Mouse (Mus musculus): ENCODE results near the gene Etaa1. TPM values are rescaled to one million over a fixed set of nuclear protein-coding genes. Genes with fewer than 3 reads are reported as not detected.

The Etaa1 gene
- 17.5 and 17.6 TPM in 2 replicates for polyA plus RNA-seq (2016; fragmentation: Nextera tagmentation; extraction: Ambion mirVana)

DNA sequence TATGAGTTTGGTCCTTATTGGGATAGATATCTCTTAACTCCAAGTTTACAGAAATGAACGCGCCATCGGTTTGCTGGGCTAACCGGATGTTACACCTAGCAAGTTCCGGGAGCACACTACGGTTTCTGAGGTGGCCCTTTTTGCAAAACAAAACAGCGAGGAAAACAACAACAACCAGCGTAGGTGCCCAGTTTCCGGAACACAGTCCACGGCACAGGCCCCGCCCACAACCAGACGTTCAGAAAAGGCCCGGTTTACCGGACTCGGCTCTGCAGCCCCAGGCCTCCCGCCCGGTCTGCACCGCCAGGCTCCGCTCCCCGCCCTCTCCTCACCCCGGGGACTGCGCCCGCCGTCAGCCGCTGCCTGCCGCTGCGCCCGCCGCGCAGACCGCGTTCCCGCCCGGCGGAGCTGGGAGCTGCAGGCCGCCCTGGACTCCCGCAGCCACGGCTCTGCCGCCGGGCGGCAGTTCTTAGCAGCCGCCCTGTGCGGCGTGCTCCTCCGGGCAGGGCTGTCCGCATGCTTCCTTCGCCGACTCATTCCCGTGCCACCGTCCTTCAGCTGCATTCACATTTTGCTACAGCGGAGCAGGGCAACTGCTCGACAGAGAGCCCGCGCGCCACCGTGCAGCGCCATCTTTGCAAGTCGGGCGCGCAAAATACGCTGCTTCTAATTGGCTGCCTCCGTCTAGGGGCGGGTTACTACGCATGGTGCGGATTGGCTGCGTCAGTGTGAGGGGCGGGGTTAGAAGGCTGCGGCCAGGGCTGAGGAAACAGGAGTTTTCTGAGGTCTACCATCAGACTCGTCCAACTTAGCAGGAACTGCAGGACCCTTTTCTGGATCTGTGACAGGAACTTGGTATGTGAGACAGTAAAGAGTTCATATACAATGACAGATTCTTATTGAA lies at the start of gene Etaa1:
Gene Etaa1, minus strand, starts transcription at position 645 of the 904 bp plus-strand sequence.
- Histone ChIP-seq H3K27me3 (no peaks in the 10 kb centered on the region), H3K9me3 (no peaks in the 10 kb centered on the region), H3K9ac (peak within 1 kb of the TSS; percentile 98), H3K4me1 (0 out of 2 replicates have a peak, but pooled peaks cover 3% of the 10 kb centered on the region), H3K36me3 (peaks cover 23% of the 10 kb centered on the region), H3K4me3 (peak within 1 kb of the TSS; percentile 99), H3K4me2 (replicated peaks) (peak within 1 kb of the TSS; percentile 66), H3K27ac (peak within 1 kb of the TSS; percentile 97)
- peak; percentile 99 for ATAC-seq (ENCODE audit: insufficient number of reproducible peaks, insufficient read depth, low FRiP score, low TSS enrichment)
- WGBS: 1% methylated on average over 65 of the region's 69 CpGs

DNA sequence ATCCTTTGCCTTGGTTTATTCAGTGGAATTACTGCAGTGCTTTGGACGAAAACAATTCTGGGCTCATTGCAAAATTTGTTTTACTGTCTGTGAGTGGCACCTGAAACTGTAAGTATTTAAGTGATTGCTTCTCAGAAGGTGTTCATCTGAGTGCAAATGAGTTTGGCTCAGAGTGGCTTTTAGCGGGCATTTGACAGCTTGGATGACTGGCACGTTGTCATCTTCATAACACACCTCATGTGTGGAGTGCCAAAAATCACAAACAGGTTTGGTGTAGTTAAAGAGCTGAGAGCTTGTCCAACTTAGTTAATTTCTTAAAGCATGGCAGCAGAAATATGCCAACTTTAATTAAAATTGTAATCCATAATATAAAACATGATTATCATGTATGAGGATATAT lies 40.5 kb upstream of the Etaa1 start:
- Histone ChIP-seq H3K4me1 (no peaks in the 10 kb centered on the region), H3K36me3 (no peaks in the 10 kb centered on the region), H3K4me3 (no peak overlapping the region), H3K27ac (no peak overlapping the region), H3K27me3 (no peaks in the 10 kb centered on the region), H3K9me3 (no peaks in the 10 kb centered on the region), H3K9ac (no peak overlapping the region), H3K4me2 (replicated peaks) (no peak overlapping the region)
- no peak for ATAC-seq (ENCODE audit: insufficient number of reproducible peaks, insufficient read depth, low FRiP score, low TSS enrichment)
- 86% methylated on average over 3 of the region's 3 CpGs for WGBS

DNA sequence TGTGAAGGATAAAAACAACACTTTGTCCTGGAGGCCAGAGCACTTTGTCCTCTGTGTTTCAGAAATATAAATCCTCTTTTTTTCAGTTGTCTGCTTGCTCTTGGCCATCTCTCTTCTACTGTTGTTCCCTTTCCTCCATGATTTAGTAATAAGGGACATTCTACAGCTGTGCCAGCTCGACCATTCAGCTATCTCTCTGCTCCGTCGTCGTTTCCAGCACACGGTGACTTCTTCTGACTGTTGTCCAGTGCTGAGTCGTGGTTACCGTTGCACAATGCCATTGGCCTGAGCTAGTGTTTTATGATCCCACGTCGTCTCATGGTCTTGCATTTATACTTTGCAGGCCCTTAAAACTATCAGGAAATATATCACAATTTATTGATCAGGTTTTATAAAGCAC lies 38.6 kb upstream of the Etaa1 start:
- WGBS: 91% methylated on average over 9 of the region's 9 CpGs
- H3K9ac ChIP-seq: no peak overlapping the region
- H3K27ac ChIP-seq: no peak overlapping the region
- no peaks in the 10 kb centered on the region for H3K36me3 ChIP-seq
- no peaks in the 10 kb centered on the region for H3K27me3 ChIP-seq
- H3K4me2 ChIP-seq (replicated peaks): no peak overlapping the region
- H3K4me3 ChIP-seq: no peak overlapping the region
- H3K9me3 ChIP-seq: no peaks in the 10 kb centered on the region
- no peak for ATAC-seq (ENCODE audit: insufficient number of reproducible peaks, insufficient read depth, low FRiP score, low TSS enrichment)
- no peaks in the 10 kb centered on the region for H3K4me1 ChIP-seq

DNA sequence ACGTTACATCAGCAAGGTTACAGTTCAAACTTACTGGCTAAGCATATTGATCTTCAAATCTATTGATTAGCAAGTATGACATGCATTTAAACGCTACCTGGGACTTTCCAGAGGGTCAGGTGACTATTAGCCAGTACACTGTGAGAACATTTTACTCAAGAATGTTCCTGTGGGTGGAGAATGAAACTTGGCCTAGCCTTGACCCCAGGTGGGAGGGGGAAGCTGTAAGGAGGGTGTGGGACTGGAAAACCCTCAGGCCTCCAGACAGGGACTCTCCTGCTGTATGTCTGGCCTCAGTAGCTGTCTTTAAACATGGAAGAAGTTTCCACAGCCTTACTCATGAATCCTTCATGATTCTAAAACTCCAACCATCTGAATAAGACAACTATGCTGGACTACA lies 29.7 kb upstream of the Etaa1 start:
- Histone ChIP-seq H3K27ac (no peak overlapping the region), H3K4me1 (no peaks in the 10 kb centered on the region), H3K9ac (no peak overlapping the region), H3K36me3 (no peaks in the 10 kb centered on the region), H3K4me3 (no peak overlapping the region), H3K4me2 (replicated peaks) (no peak overlapping the region), H3K9me3 (no peaks in the 10 kb centered on the region), H3K27me3 (no peaks in the 10 kb centered on the region)
- no peak for ATAC-seq (ENCODE audit: insufficient number of reproducible peaks, insufficient read depth, low FRiP score, low TSS enrichment)
- 80% methylated on average over 2 of the region's 2 CpGs for WGBS

DNA sequence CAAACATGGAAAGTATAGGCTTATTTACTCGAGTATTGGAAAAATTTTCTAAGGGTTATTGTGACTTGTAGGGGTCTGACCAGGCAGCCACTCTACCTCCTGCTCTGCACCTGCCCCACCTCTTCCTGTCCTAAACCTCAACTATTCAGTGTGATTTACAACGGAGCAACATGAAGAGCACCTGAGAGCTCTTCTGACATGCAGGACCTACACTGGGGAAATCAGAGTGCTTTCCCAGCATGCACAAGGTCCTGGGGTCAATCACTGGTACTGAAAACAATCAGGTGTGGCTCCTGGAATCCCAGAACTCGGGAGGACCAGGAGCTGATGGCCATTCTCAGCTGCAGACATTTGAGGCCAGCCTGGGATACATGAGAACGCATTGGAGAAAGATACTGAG lies 27.6 kb upstream of the Etaa1 start:
- H3K4me1 ChIP-seq: no peaks in the 10 kb centered on the region
- H3K9ac ChIP-seq: no peak overlapping the region
- no peaks in the 10 kb centered on the region for H3K27me3 ChIP-seq
- H3K9me3 ChIP-seq: no peaks in the 10 kb centered on the region
- H3K4me3 ChIP-seq: no peak overlapping the region
- WGBS: 60% methylated on average over 4 of the region's 4 CpGs
- no peak for ATAC-seq (ENCODE audit: insufficient number of reproducible peaks, insufficient read depth, low FRiP score, low TSS enrichment)
- no peak overlapping the region for H3K4me2 ChIP-seq (replicated peaks)
- no peak overlapping the region for H3K27ac ChIP-seq
- H3K36me3 ChIP-seq: no peaks in the 10 kb centered on the region

DNA sequence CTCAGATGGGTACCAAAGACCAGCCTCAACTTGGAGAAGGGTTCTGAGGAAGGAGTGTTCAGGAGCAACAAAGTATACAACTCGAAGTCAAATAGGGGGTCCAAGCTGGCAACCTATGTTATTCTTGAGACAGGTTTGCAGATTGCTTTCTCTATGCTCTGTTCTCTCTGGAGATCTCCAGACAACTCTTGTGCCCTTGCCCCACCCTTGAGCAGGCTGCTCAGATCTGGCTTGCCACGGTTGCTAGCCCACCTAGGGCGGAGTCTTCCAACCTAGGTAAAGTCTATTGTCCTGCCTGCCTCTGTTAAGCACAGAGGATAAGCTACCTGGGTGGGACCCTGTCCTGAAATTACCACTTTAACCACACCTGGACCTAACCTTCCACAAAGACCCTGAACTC lies 21.9 kb upstream of the Etaa1 start:
- Histone ChIP-seq H3K4me2 (replicated peaks) (no peak overlapping the region), H3K4me3 (no peak overlapping the region), H3K9me3 (no peaks in the 10 kb centered on the region), H3K4me1 (no peaks in the 10 kb centered on the region), H3K27me3 (no peaks in the 10 kb centered on the region), H3K36me3 (no peaks in the 10 kb centered on the region), H3K27ac (no peak overlapping the region), H3K9ac (no peak overlapping the region)
- ATAC-seq (ENCODE audit: insufficient number of reproducible peaks, insufficient read depth, low FRiP score, low TSS enrichment): no peak
- 75% methylated on average over 3 of the region's 3 CpGs for WGBS

DNA sequence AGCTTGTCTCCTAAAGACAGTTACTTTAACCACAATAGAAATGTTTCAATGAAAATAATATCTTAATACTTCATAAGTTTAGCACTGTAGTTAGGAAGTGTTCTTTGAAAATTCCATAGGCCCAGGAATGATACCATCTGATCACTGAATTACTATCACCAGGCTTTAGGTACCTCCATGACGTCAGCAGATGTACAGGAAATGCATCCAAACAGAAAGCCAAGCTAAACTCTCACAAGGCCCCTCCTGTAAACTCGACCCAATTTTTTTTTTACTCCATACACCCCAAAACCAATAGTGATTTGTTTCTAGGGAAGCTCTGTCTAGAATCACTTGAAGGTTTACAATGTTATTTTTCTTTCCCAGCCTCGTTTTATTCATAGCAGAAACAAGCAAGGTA lies 884 bp downstream of the Etaa1 start:
- ATAC-seq (ENCODE audit: insufficient number of reproducible peaks, insufficient read depth, low FRiP score, low TSS enrichment): no peak
- WGBS: 3% methylated on average over 3 of the region's 3 CpGs
- peak overlapping the region; percentile 99 for H3K4me3 ChIP-seq
- peak overlapping the region; percentile 98 for H3K9ac ChIP-seq
- peak overlapping the region; percentile 97 for H3K27ac ChIP-seq
- no peaks in the 10 kb centered on the region for H3K9me3 ChIP-seq
- H3K4me1 ChIP-seq: 0 out of 2 replicates have a peak, but pooled peaks cover 3% of the 10 kb centered on the region
- H3K27me3 ChIP-seq: no peaks in the 10 kb centered on the region
- peaks cover 23% of the 10 kb centered on the region for H3K36me3 ChIP-seq
- H3K4me2 ChIP-seq (replicated peaks): peak overlapping the region; percentile 66

DNA sequence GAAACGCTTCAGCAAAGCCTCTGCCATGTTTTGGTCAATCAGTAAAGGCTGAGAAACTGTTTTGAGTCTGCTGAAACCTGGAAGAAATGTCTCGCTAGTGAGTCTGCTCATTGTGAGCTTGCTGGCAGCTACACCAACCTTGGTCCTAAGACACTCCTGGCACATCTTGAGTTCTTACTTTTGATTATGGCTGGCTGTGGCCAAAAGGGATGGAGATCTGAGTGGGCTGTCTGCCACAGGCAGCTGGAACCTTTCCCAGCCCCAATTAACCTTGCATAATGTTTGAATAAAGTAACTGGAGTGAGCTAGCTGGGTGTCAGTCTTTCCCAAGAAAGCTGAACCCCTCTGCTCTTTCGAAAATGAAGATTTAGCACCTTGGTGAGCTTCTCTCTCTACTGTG lies 2.3 kb downstream of the Etaa1 start:
- H3K4me2 ChIP-seq (replicated peaks): no peak overlapping the region
- H3K4me3 ChIP-seq: no peak overlapping the region
- H3K9ac ChIP-seq: no peak overlapping the region
- ATAC-seq (ENCODE audit: insufficient number of reproducible peaks, insufficient read depth, low FRiP score, low TSS enrichment): no peak
- no peaks in the 10 kb centered on the region for H3K27me3 ChIP-seq
- no peaks in the 10 kb centered on the region for H3K9me3 ChIP-seq
- H3K36me3 ChIP-seq: peaks cover 35% of the 10 kb centered on the region
- H3K27ac ChIP-seq: no peak overlapping the region
- WGBS: 94% methylated on average over 3 of the region's 3 CpGs
- 0 out of 2 replicates have a peak, but pooled peaks cover 3% of the 10 kb centered on the region for H3K4me1 ChIP-seq

DNA sequence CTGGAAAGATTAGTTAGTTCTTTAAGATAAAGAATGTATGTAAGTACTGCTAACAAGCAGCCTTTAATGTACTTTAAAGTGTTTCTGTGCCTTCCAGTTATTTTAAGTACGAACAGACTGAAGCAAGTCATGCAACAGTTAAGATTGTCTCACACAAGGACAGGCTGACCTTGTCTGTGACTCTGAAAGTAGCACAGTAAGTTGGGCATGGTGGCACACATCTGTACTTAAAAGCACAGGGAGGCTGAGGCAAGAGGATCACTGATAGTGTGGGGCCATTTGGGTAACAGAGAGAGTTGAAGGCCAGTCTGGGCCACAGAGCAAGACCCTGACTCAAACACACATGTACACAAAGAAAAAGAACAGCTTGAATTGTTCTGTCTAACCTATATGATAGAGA lies 14.5 kb downstream of the Etaa1 start:
- 96% methylated on average over 1 of the region's 1 CpGs for WGBS
- no peak overlapping the region for H3K4me2 ChIP-seq (replicated peaks)

DNA sequence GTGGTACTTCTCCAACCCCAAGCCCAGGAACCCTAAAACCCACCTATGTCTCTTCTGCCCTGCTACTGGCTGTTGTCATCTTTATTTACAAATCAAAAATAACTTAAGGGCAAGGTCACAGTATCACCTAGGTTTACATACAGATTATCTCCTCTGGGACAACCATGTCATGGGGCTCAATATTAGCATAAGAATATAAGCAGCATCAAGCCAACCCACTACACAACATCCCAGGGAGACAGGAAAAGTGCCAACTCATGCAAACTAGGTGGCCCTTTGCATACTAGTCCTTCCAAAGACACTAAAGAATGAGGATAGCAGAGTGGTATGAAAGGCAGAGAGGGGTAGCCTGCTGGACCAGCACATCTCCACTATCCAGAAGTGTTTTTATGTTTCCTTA lies 15.7 kb downstream of the Etaa1 start:
- no peak overlapping the region for H3K4me3 ChIP-seq
- ATAC-seq (ENCODE audit: insufficient number of reproducible peaks, insufficient read depth, low FRiP score, low TSS enrichment): no peak
- H3K4me1 ChIP-seq: no peaks in the 10 kb centered on the region
- H3K9ac ChIP-seq: no peak overlapping the region
- peaks cover 12% of the 10 kb centered on the region for H3K36me3 ChIP-seq
- no peak overlapping the region for H3K4me2 ChIP-seq (replicated peaks)
- H3K27me3 ChIP-seq: no peaks in the 10 kb centered on the region
- no peaks in the 10 kb centered on the region for H3K9me3 ChIP-seq
- no peak overlapping the region for H3K27ac ChIP-seq

More for the DNA sequence above, 14.5 kb downstream of the Etaa1 start:
- no peak overlapping the region for H3K4me3 ChIP-seq
- H3K9ac ChIP-seq: no peak overlapping the region
- no peak for ATAC-seq (ENCODE audit: insufficient number of reproducible peaks, insufficient read depth, low FRiP score, low TSS enrichment)
- H3K36me3 ChIP-seq: peaks cover 13% of the 10 kb centered on the region
- no peaks in the 10 kb centered on the region for H3K9me3 ChIP-seq
- no peaks in the 10 kb centered on the region for H3K4me1 ChIP-seq
- no peak overlapping the region for H3K27ac ChIP-seq
- H3K27me3 ChIP-seq: no peaks in the 10 kb centered on the region

DNA sequence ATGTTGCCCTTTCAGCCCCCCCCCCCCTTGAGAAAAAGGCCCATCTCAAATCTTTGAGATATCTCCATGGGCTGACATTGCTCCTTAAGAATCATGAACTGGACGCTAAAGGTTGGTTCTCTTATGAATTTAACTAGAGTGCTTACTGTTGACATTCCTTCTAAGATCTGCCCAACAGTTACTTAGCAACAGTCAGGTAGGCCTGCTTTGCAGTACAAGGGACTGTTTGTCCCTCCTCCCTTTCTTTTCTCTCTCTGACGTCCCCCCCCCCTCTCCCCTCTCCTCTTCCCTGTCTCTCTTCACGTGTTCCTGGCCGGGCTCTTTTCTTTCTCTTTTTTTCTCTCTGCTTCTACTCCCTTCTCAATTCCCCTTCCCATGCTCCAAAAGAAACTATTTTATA lies 35.8 kb downstream of the Etaa1 start:
- Histone ChIP-seq H3K4me3 (no peak overlapping the region), H3K27ac (no peak overlapping the region), H3K36me3 (no peaks in the 10 kb centered on the region), H3K4me1 (no peaks in the 10 kb centered on the region), H3K9ac (no peak overlapping the region), H3K9me3 (no peaks in the 10 kb centered on the region), H3K27me3 (no peaks in the 10 kb centered on the region), H3K4me2 (replicated peaks) (no peak overlapping the region)
- ATAC-seq (ENCODE audit: insufficient number of reproducible peaks, insufficient read depth, low FRiP score, low TSS enrichment): no peak
- WGBS: 61% methylated on average over 4 of the region's 4 CpGs

DNA sequence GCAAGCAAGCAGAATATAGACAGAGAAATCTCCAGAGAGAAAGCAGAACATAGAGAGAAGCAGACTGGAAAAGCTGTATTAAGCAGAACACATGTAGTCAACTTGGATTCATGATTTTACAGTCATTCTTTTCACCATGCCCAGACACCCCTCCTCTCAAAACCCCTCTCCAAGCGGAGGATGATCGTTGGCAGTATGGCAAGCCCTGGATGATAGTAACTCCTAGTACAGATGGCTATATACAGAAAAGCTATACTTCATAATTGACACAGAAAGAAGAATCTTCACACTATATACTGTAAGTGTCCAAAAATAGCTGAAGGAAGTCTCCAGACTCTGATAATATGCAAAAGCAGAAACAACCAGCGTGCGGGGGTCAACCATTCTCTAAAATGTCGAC lies 36.6 kb downstream of the Etaa1 start:
- Histone ChIP-seq H3K9ac (no peak overlapping the region), H3K4me3 (no peak overlapping the region), H3K36me3 (no peaks in the 10 kb centered on the region), H3K4me1 (no peaks in the 10 kb centered on the region), H3K27ac (no peak overlapping the region), H3K9me3 (no peaks in the 10 kb centered on the region), H3K4me2 (replicated peaks) (no peak overlapping the region), H3K27me3 (no peaks in the 10 kb centered on the region)
- no peak for ATAC-seq (ENCODE audit: insufficient number of reproducible peaks, insufficient read depth, low FRiP score, low TSS enrichment)
- WGBS: 92% methylated on average over 5 of the region's 5 CpGs
